Mouse (Mus musculus) layer of hippocampus, adult 11-12 months (tissue): ENCODE results near the gene Per1.

Experiments
- DNase-seq: peaks from one replicate; pipeline ENCODE4 v3.0.0; 2022; ENCODE audit warnings: low spot score

Gene Per1

GRCm38 (mm10) chr11:69094697-69095429 is at the start of gene Per1:
TSS of gene Per1 (plus strand) at chr11:69095217.
- DNase-seq, result peak; percentile 100

- peak; percentile 70 for DNase-seq
These were observed 49.3 kb upstream of the Per1 start, which contains the start of gene Aurkb for GRCm38 (mm10) chr11:69045531-69046394. TSS of gene Aurkb (plus strand) at chr11:69045647.

- no peak for DNase-seq
These were observed 48.6 kb upstream of the Per1 start for GRCm38 (mm10) chr11:69046395-69046774.

DNA sequence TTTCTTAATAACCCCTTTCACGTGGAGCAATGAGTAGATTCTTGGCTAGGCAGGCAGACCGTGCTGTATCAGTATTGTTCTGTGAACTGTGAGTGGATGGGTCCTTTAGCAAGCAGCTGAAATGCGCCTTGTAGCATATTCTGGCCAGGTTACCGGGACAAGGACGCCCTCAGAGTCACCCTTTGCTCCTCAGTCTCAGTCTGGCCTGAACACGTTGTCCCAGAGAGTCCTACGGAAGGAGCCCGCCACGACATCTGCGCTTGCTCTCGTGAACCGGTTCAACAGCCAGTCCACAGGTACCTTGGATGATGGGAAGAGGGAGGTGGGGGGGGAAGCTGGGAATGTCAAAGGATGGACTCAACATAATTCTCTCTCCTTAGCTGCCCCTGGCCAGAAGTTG is 47.4 kb upstream of the Per1 start:
- DNase-seq, result no peak

DNA sequence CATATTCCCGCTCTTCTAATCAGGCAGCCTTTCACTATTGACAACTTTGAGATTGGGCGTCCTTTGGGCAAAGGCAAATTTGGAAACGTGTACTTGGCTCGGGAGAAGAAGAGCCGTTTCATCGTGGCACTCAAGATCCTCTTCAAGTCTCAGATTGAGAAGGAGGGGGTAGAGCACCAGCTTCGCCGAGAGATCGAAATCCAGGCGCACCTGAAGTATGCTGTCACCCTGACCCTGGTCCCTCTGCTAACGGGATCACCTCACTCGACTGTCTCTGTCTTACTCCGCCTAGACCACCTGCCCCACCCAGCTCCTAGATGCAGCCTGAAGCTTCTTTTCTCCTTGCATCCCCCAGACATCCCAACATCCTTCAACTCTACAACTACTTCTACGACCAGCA is 46.9 kb upstream of the Per1 start:
- DNase-seq, result no peak

DNA sequence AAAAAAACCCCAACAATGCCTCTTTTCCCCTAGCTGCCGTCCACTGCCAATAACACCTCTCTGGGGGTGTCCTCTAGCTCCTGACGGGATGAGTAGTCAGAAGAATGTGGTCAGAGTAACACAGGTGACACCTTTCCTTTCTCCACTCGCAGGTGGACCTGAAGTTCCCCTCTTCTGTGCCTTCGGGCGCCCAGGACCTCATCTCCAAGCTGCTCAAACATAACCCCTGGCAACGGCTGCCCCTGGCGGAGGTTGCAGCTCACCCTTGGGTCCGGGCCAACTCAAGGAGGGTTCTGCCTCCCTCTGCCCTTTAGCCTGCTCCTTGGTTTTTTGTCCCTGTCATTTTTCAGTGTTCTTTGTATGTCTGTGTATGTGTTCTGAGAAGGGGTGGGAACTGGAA is 44.3 kb upstream of the Per1 start:
- no peak for DNase-seq

GRCm38 (mm10) chr11:69051771-69052170 is 43.2 kb upstream of the Per1 start:
- DNase-seq, result no peak

- DNase-seq, result no peak
These were observed 42.1 kb upstream of the Per1 start for GRCm38 (mm10) chr11:69052824-69053421.

DNA sequence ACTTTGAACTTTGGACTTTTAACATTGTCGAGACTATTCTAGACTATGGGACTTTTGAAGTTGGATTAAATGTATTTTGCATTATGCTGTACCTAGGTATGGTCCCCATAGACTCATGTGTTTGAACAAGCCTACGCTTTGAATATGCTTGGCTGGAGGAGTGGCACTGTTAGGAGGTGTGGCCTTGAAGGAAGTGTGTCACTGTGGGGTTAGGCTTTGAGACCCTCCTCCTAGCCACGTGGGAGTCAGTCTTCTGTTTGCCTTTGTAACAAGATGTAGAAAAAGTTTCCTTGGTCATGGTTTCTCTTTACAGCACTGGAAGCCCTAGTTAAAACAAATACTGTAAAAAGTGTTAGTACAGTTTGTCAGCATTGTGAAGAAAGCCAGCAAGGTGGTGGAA is 41.2 kb upstream of the Per1 start:
- no peak for DNase-seq

- no peak for DNase-seq
These were observed 36.8 kb upstream of the Per1 start for GRCm38 (mm10) chr11:69058265-69058664.

GRCm38 (mm10) chr11:69058729-69059356 is 36.2 kb upstream of the Per1 start:
- no peak for DNase-seq

- peak; percentile 97 for DNase-seq
These were observed 35.6 kb upstream of the Per1 start, which contains the start of gene Borcs6 for GRCm38 (mm10) chr11:69059357-69059974. TSS of gene Borcs6 (plus strand) at chr11:69059717.

DNA sequence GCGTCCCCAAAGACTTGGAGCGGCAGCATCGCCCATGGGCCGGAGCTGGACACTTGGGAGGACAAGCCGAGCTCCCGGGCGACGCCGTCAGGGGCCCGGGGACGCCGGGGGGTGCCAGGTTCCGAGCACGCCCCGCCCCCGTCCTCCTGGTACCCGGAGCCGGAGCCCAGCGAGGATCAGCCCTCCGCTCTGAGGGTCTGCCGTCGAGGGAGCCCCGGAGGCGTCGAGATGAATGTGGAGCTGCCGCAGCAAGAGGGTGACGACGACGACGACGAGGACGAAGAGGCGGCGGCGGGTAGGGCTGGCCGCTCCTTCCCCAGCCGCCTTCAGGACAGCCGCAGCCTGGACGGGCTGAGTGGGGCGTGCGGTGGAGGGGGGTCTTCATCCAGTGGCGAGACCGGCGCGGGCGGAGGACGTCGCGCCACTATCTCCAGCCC is 35.0 kb upstream of the Per1 start:
- no peak for DNase-seq

DNA sequence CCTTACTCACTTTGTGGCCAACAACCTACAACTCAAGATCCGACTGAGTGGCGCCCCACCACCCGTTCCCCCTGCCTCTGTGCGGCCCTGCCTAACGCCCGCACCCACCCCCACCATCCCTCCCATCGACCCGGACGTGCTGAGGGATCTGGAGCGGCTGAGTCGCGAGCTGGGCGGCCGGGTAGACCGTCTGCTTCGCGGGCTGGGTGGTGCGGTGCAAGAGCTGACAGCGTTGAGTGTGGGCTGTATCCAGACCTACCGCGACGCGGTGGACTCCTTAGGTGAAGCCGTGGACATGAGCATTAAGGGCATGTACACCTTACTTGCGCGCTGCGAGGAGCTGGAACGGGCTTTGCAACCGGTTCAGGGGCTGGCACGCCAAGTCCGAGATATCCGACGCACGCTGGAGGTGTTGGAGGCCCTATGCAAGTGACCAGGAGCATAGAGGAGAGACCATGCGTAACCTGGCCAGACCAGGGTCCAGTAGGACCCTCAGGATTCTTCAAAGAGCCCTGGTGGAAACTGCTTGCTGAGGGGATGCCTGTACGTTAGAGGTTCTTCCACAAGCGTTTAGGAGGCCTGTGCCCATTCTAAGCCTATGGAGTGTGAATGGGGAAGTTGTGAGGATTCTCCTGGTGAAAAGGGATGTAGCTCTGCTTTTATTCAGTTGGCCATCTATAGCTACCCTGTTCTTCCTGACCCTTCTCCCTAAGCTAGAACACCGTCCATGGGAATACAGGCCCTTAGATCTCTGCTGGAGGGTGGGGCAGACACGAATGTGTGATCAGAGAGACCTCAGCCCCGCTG is 34.4 kb upstream of the Per1 start:
- peak; percentile 35 for DNase-seq

- DNase-seq, result no peak
These were observed 33.6 kb upstream of the Per1 start for GRCm38 (mm10) chr11:69061255-69061912.

GRCm38 (mm10) chr11:69062194-69062760 is 32.7 kb upstream of the Per1 start:
- DNase-seq, result peak; percentile 84

GRCm38 (mm10) chr11:69062761-69063224 is 32.2 kb upstream of the Per1 start:
- DNase-seq, result peak; percentile 97

- peak; percentile 74 for DNase-seq
These were observed 31.4 kb upstream of the Per1 start for GRCm38 (mm10) chr11:69063413-69064201.
